Mouse (Mus musculus) ES-Bruce4 (cell line): ENCODE results near the gene Cptp.

Experiments
- CTCF ChIP-seq: IDR thresholded peaks from one replicate; pipeline ENCODE4 v1.8.1; 2011; ENCODE audit warnings: low read depth, low read length
- EP300 ChIP-seq: IDR thresholded peaks from 2 replicates; pipeline ENCODE4 v1.6.1; 2011; ENCODE audit warnings: low read depth, low read length; ENCODE audit not compliant: insufficient read depth
- POLR2A ChIP-seq: IDR thresholded peaks from one replicate; pipeline ENCODE4 v1.8.1; 2011; ENCODE audit warnings: low read length; ENCODE audit not compliant: insufficient read depth

GRCm38 (mm10) chr4:155838187-155839153 lies 30.8 kb downstream of the Cptp start:
- TF ChIP-seq POLR2A (no peak), CTCF (no peak), EP300 (no peak)
